Mouse (Mus musculus): Measurements from ENCODE around the gene Chn2.

- TF ChIP-seq POLR2A (IDR thresholded peaks at IDR 0.05; ENCODE audit: borderline replicate concordance, extremely low read depth, insufficient read depth, insufficient read length, poor library complexity, severe bottlenecking) (no peak), CTCF (IDR thresholded peaks at IDR 0.05; ENCODE audit: borderline replicate concordance, extremely low read depth, insufficient read depth, insufficient read length) (no peak)
Observed at GRCm38 (mm10) chr6:54088168-54088567, 48.8 kb downstream of the Chn2 start.
